Mouse (Mus musculus) frontal cortex, postnatal 10 days (tissue): ENCODE data around the gene Plod3.
A peak's percentile ranks its signal among the peaks of the same experiment; 100 is the strongest.
"Not testable (repeated sequence)": the region's sequence is repeated elsewhere in the genome, so short reads cannot be mapped to it uniquely, and the experiment has no call there.

Experiments
- DNase-seq, 2 experiments: peaks; one replicate each; pipeline ENCODE4 v3.0.0; 2022; ENCODE audit warnings: low spot score in 2 of 2, mixed read lengths in 1 of 2

Plod3 gene

DNA sequence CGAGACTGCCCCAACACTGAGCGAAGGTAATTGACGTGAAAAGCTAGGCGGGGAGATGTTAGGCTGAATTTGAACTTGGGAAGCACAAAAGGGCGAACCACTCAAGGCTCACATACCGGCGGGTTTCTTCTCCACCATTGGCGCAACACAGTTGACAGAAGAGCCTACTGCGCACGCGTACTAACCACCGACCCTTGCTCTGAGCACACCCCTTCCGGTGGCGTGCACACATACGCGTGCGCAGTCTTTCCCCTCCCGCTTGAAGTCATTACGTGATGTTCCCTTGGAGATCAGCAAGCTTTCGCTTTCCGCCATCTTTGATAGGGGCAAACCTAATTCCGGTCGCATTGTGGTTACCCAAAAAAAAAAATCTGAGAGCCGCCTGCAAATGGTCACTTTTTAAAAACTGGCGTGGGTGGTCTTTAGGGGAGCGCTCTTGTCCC lies at the start of gene Plod3:
Gene Plod3 (plus strand): TSS at position 325 of the 443 bp plus-strand sequence.
- peak; percentile 95 to 97 for DNase-seq

DNA sequence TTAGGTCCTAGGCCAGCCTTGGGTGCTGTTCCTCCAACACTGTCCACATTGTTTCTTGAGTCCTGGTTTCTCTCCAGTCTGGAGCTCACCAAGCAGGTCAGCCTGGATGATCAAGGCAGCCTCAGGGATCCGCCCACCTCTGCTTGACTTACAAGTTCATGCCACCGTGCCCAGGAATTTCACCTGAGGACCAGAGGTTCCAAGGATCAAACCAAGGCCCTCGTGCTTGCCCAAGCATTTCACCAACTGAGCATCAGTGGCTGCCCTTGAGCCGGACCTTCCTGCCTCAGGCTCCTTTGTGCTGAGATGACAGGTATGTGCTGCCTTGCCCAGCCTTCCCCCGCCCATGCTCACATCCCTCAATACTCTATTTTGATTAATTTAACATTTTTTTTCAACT lies 49.2 kb upstream of the Plod3 start:
- DNase-seq = no peak

DNA sequence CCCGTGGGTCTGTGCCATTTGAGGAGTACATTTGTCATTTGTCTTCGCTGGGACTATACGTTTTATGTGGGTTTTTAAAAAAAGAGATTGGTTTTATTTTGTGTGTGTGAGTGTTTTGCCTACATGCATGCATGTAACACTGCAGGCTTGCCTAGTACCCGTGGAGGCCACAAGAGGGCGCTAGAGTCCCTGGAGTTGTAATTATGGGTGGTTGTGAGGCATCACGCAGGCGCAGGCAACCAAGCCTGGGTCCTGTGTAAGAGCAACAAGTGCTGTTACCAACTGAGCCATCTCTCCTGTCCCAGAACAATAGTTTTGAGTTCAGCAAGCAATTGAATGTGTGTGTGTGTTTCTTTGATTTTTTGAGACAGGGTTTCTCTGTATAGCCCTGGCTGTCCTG lies 47.5 kb upstream of the Plod3 start:
- no peak for DNase-seq

DNA sequence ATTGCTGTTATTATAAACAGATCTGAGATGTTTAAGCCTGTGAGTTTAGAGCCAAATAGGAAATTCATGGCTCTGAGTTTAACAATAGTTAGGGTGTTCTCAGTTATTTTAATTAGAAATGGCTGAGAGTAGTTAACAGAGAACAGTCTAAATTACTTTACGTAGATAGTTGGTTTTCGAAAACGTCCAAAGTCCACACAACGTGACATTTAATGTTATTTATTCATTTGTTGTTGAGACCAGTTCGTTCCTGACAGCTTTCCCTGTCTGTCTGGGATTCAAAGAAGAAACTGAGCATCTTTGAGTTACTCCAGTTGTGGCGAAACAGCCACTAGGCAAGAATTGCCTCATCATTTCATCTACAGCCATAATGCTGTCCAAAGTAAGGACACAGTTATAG lies 46.8 kb upstream of the Plod3 start:
- DNase-seq = not testable (repeated sequence)

DNA sequence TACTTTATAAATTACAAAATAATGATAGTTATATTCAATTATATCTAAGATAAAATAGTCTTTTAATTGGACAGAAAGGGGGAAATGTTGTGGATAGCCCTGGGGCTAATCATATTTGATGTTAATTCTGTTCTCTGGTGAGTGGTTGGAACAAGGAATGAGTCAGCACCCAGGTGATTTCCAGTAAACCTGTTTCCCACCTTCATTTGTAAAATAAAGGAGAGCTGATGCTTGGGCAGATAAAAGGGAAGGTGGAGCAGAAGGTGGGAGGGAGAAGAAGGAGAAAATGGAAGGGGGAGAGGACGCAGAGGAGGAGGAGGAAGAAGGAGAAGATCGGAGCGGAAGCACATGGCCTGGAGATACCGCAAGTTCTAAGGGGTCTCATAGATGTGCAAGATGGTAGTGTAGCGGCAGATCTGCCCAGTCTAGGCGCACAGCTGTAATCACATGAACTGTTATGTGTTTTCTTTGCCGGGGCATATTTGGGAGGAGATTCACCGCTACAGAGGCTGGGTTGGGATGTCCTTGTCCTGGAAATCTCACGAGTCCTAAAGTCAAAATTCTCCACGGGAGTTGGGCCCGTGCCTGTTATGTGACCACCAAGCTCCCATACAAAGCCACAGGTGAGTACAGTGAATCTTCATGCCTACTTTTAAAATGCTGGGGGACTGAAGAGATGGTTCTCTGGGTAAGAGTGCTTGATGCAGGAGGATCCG lies 45.8 kb upstream of the Plod3 start:
- no peak for DNase-seq

DNA sequence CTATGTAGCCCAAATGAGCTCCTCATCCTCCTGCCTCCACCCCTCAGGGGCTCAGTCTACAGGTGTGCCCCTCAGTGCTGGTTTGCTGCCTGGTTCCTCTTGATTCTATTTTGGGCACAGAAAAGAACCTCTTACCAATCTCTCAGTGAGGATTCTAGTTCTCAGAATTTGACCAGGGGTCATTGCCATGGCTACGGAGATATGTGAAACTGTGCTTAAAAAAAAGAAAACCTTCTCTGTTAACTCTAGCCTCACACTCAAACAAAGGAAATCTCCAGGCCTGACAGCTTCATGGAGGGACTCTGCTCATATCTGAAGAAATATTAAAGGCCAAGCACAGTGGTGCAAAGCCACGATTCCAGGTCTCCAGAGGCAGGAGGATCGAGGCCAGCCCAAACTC lies 44.0 kb upstream of the Plod3 start:
- DNase-seq = no peak

DNA sequence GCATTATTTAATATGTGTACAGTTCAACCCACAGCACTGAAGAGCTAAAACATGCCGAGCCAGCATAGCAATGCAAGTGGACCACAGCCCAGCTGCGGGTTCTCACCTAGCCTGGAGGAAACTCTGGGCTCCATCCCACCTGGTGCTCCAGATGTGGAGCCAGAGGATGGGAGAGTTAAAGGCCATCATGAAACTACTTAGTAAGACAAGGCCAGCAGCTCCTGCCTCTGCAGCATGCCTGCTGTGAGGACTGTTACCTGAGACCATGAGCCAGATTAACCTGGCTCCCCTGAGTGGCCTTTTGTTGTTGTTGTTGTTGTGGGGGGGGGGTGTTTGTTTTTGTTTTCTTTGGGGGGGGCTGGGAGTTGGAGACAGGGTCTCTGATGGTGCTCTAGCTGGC lies 43.4 kb upstream of the Plod3 start:
- DNase-seq = no peak

DNA sequence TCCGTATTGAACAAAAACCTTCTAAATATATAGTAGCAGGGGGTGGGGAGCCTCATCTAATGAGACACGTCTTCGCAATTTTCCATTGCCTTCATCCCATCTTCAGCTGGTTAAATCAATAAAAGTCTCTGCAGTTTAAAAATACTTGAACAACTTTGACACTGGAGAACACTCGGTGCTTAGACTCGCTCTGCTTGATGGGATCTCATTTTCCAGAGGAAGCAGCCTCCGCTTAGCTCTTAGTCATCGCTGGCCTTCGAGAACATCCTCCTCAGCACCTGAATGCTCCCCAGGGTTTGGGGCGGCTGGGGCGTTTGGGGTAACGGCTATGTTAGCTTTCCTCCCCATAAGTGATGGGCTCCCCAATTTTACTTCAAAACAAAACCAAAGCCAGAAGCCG lies 41.7 kb upstream of the Plod3 start:
- no peak for DNase-seq

DNA sequence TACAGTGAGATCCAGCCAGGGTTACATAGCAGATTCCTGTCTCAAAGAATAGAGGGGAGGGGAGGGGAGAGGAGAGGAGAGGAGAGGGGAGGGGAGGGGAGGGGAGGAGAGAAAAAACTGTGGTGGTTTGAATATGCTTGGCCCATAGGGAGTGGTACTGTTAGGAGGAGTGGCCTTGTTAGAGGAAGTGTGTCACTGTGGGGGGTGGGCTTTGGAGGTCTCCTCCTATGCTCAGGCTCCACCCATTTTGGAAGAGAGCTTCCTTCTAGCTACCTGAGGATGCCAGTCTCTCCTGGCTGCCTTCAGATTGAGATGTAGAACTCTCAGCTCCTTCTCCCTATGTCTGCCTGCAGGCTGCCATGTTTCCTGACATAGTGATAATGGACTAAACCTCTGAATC lies 38.9 kb upstream of the Plod3 start:
- no peak for DNase-seq

DNA sequence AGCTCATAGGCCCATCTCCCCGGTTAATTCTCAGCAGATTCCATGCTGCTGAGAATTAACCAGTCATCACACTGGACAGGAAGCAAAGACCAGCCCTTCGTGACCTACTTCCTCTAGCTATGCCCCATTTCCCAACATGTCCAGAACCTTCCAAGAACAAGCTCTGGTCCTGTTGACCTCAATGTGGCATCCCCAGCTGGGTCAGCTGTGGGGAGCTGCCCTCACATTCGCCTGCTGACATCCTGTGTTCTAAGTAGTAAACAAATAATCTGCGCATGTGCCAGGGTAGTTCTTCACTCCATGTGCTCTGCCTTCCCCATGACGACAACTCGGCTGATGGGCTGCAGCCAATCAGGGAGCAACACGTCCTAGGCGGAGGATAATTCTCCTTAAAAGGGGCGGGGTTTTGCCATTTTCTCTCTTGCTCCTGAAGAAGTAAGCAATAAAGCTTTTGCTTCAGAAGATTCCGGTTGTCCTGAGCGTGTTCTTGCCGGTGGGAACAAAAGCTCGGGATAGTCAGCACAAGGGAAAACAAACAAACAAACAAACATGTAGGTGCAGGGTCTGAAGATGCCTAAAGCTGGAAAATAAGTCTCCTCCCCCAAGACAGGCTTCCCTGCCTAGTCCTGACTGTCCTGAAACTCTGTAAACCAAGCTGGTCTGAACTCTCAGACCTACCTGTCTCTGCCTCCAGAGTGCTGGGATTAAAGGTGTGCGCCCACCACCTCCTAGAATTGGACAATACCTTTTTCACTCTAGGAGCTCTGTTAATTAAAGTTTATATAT lies 37.1 kb upstream of the Plod3 start:
- DNase-seq = not testable (repeated sequence)

DNA sequence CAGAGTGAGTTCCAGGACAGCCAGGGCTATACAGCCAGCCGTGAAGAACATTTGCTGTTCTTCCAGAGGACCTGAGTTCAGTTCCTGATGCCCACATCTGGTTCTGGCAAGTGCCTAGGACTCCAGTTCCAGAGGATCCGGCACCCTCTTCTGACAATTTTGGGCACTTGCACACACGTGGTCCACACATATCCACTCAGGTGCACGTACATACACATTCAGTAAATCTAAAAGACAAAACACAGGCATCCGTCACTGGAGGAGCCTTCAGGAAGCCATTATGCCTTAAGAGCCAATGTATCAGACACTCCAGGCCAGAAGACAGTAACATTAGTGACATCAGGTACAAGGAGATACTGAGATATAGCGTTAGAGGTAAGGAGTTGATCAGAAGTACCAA lies 36.3 kb upstream of the Plod3 start:
- no peak for DNase-seq

DNA sequence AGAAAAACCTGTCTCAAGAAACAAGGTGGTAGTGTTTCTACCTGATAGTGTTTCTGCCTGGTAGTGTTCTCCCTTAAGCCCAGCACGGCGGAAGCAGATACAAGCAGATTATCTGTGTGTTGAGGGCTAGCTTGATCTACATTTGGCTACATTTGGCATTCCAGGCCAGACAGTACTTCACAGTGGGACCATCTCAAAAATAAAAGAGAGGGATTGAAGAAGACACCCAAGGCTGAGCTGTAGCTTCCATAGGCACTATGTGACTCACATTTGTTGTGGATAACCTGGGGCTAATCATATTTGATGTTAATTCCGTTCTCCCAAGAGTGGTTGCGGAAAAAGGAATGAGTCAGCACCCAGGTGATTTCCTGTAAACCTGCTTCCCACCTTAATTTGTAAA lies 34.7 kb upstream of the Plod3 start:
- no peak for DNase-seq

DNA sequence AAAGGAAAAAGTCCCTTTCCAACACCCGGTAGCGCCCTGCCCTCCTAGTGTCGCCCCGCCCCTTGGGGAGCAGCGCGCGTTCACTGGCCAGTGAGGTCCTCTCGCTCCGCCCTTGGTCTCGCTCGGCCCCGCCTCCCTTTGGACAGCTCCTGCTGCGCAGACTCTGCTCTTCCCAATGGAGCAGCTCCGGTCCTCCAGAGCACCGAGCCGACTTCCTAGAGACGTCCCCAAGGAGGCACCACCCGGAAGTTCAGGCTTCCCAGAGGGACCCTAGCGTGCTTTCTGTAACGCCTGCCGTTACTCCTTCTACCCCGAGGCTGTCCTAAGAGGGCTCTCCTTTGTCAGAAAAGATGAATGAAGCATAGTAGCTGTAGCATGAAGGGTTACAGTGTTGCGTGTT lies 33.8 kb upstream of the Plod3 start, which contains the start of gene Fis1:
Gene Fis1 (plus strand): TSS at position 261 of the 400 bp plus-strand sequence.
- DNase-seq = peak; percentile 92

DNA sequence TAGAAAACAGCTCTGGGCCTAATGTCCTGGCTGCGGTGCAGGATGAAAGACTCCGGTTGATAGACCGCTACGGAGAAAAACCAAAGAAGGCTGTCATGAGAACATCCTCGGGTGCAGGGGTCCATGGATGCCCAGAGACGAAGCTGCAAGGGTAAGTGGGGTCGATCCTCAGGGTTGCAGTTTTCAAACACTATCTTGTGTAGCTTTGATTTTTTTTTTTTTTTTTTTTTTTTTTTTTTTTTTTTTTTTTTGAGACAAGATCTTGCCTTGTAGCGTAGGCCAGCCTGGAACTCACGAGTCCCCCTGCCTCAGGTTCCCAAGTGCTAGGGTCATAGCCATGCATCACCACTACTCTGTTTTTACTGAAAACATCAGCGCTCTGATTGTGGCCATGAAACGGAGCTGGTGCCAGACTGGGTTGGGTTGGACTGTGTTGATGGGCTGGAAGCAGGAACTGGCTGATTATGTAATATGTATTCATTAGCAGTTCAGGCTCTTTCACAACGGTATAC lies 33.3 kb upstream of the Plod3 start:
- DNase-seq = no peak

DNA sequence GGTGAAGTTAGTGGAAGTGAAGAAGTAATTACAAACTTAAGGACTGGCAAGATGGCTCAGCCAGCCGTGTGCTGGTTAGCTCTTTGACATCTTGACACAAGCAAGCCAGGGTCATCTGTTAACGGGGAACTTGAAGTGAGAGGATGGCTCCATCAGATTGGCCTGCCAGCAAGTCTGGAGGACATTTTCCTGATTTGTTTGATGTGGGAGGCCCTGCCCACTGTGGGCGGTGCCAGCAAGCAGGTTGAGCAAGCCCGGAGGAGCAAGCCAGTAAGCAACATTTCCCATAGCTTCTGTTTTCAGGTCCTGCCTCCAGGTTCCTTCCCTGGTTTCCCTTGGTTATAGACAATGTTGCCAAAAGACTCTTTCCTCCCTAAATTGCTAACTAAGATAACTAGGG lies 31.2 kb upstream of the Plod3 start:
- no peak for DNase-seq

DNA sequence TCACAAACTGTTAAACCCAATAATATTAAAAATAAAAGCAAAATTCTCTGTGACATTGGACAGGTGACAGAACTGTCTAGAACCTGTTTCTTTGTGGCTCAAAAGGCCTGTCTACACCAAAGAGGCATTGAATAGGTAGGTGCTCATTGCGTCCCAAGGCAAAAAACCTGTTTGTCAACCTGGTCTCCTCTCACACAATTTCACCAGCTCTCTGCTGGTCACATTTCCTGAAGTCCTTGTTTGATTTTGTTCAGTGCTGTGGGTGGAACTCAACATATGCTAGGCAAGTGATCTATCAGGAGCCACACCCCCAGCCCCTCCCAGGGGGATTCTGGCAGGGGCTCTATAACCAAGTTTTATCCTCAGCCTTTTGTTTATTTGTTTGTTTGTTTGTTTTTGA lies 29.6 kb upstream of the Plod3 start:
- DNase-seq = no peak

DNA sequence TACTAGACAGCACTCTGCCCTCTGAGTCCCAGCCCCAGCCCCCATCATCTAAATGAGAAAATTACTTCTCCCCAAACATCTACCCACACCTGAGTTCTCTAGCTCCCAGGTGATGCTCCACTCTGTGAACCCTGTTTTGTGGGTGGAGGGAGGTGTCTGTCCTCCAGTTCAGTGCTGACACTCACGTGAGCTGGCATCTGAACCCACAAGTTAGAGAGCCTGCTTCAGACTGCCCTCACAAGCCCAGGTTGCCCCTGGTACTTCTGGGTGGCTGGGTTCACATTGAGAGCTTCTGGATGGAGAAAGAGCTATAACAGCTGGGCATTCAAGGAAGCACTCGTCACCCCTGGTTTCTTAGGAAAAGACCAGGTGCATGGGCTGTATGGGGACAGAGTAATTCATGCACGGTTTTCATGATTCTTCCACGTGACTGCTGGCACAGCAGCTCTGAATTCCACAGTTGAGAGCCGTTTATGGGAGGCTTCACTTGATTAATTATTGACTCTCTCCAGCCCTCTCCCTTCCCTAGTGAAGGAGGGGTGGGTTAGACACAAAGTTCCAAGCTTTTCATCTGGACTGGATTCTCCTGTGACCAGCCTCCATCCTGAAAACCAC lies 27.7 kb upstream of the Plod3 start:
- no peak for DNase-seq

DNA sequence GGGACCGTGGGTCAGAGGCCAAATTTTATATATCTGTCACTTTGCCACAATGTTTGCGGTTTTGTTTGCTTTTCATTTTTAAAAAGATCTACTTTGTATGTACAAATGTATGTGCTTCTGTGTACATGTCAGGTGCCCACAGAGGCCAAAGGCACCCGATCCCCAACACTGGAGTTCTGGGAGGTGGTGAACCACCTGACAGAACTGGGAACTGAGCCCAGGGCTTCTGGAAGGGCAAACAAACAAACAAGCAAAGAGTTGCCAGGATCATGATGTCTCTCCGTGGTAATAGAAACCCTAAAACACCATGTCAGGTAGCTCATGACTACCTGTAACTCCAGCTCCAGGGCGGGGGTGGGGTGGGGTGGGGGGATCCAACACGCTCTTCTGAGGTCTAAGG lies 26.8 kb upstream of the Plod3 start:
- no peak for DNase-seq

DNA sequence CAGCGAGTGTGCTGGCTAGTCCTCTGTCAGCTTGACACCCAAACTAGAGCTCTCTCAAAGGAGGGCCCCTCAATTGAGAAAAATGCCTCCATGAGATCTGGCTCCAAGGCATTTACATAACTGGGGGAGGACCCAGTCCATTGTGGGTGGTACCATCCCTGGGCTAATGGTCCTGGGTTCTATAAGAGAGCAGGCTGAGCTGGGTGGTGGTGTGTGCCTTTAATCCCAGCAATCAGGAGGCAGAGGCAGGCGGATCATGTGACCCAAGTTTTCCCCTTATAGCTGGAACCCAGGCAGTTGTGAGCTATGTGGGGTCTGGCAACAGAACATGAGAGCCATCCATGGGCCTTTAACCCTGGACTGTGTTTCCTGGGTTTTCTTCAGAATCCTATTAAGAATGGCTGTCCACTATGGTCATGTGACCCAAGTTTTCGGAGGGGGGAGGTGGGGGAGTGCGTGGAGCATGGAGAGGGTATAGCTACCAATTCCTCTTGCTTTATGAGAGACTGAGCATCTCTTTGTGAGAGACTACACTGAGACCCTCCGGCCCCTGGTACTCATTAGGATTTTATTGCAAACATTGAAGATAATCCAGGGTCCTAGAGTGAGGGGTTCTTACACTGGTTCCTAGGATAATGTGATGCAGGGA lies 25.4 kb upstream of the Plod3 start:
- DNase-seq = no peak

DNA sequence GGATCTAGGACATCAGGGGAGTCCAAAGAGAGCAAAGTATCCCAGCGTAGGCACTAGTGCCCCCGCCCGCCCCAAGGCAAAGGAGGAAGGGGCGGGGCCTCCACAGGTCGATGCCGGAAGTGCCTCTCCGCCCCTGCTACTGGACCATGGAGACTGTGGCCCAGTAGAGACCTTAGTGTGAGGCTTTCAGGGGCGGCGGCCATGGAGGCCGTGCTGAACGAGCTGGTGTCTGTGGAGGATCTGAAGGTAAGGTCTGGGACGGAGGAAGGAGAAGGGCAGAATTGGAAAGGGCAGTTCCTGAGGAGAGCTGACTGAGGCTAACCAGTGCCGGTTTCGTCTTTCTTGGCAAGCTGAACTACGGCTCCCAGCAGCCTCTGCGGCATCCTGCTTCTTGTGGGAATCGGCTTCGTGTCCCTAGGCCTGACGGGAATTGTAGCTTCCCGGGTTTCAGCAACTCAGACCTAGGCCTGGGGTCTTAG lies 24.8 kb upstream of the Plod3 start:
- DNase-seq = peak; percentile 81 to 87

DNA sequence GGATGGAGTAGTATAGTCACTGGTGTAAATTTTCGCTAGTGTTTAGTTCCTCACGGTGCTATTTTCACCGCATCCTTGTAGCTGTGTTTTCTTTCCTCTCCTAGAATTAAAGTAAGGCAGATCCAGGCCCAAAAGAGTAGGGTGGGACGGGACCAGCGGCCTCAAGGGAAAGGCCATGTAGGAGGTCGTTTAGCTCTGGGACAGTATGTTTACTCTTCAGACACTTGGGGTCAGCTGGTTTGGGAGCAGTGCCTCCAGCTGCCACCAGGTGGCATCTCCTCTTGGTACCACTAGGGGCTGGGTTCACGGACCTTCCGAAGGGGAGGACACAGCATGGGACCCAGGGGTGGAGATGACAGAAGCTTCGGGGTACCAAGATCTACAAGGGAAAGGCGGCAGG lies 24.3 kb upstream of the Plod3 start:
- peak; percentile 68 to 75 for DNase-seq

DNA sequence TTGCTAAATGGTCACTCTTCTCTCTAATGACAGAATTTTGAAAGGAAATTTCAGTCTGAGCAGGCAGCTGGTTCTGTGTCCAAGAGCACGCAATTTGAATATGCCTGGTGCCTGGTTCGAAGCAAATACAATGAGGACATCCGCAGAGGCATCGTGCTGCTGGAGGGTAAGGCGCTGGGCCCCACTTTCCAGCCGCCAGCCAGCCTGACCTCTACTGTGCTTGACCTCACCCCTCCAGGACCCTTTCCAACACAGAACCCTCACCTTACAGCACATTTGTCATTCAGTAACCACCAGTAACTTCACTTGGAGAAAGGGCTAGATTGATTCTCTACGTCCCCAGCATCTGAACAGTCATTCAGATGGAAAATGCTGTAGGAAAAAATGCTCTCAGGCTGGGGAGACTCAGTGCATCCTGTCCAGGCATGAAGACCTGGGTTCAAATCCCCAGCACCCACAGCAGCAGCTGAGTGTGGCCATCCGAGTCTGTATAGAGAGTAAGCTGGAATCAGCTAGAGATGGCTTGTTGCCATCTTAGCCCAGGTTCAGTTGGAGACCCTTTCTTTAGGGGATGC lies 23.8 kb upstream of the Plod3 start:
- no peak for DNase-seq
